Comparison of ENCODE assay signal across 16 mouse cellular contexts in the genomic region with DNA sequence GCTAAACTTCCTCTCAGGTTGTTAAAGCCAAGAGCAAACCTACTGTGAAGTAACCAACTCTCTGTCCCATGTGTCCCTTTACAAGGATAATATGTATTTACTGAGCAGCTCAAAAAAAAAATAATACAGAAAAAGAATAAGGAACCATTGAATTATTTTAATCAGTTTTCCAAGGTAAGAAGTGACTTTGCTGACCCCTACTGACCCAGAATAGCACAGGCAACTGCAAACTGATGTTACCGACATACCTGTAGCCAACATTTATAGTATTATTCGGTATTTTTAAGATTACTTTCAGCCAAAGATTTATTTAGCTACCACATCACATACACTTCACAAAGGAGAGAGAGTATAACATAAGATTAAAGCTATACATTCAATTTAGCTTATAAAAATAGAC.
DNase-seq lines count a peak whose midpoint lies in the region; ATAC-seq and TF ChIP-seq lines count a peak whose summit lies in the region.
"Had no signal": no experiment of that assay in that cellular context is flagged by ENCODE, and none has a peak within 500 bp of the region (broad histone marks: within the 10 kb centered on the region; RNA-seq: fewer than 3 reads in every experiment).

No protein-coding gene starts in this region.

- H3K4me1 ChIP-seq in hindbrain, postnatal 0 days (ENCODE audit: insufficient read depth, low read length), result no peaks in the 10 kb centered on the region
- H3K4me1 ChIP-seq in hindbrain, embryonic 13.5 days (replicated peaks), result no peaks in the 10 kb centered on the region
- no peaks in the 10 kb centered on the region for H3K4me1 ChIP-seq in midbrain, postnatal 0 days (ENCODE audit: insufficient read depth, low read length)
- H3K4me1 ChIP-seq in midbrain, embryonic 16.5 days (ENCODE audit: control insufficient read depth, insufficient read depth, low read length), result no peaks in the 10 kb centered on the region
- H3K4me1 ChIP-seq: embryonic facial prominence, embryonic 15.5 days; liver, embryonic 15.5 days; midbrain, embryonic 13.5 days; neural tube, embryonic 13.5 days had no signal

- no peak overlapping the region for H3K4me2 ChIP-seq in hindbrain, postnatal 0 days (ENCODE audit: low read depth, low read length)
- H3K4me2 ChIP-seq in hindbrain, embryonic 13.5 days, result no peak overlapping the region
- H3K4me2 ChIP-seq in midbrain, postnatal 0 days (ENCODE audit: low read depth, low read length, poor library complexity, severe bottlenecking), result no peak overlapping the region
- no peak overlapping the region for H3K4me2 ChIP-seq in midbrain, embryonic 16.5 days (ENCODE audit: low read length)
- H3K4me2 ChIP-seq: embryonic facial prominence, embryonic 15.5 days; hindbrain, embryonic 14.5 days; liver, embryonic 15.5 days; midbrain, embryonic 13.5 days; neural tube, embryonic 13.5 days had no signal

- no peaks in the 10 kb centered on the region for H3K36me3 ChIP-seq in hindbrain, postnatal 0 days (ENCODE audit: insufficient read depth, low read length)
- no peaks in the 10 kb centered on the region for H3K36me3 ChIP-seq in hindbrain, embryonic 13.5 days
- H3K36me3 ChIP-seq in midbrain, postnatal 0 days (ENCODE audit: insufficient read depth, low read length), result no peaks in the 10 kb centered on the region
- no peaks in the 10 kb centered on the region for H3K36me3 ChIP-seq in midbrain, embryonic 16.5 days (ENCODE audit: control insufficient read depth, insufficient read depth, low read length)
- H3K36me3 ChIP-seq: embryonic facial prominence, embryonic 15.5 days; liver, embryonic 15.5 days; midbrain, embryonic 13.5 days; neural tube, embryonic 13.5 days had no signal

- H3K9ac ChIP-seq in hindbrain, postnatal 0 days (replicated peaks; ENCODE audit: low read length), result no peak overlapping the region
- no peak overlapping the region for H3K9ac ChIP-seq in hindbrain, embryonic 13.5 days
- H3K9ac ChIP-seq in midbrain, postnatal 0 days (replicated peaks; ENCODE audit: low read length, poor library complexity, severe bottlenecking), result no peak overlapping the region
- H3K9ac ChIP-seq in midbrain, embryonic 16.5 days (ENCODE audit: low read depth, low read length), result no peak overlapping the region
- H3K9ac ChIP-seq: embryonic facial prominence, embryonic 15.5 days; hindbrain, embryonic 14.5 days; liver, embryonic 15.5 days; midbrain, embryonic 13.5 days; neural tube, embryonic 13.5 days had no signal

- no peaks in the 10 kb centered on the region for H3K27me3 ChIP-seq in hindbrain, postnatal 0 days (ENCODE audit: insufficient read depth, low read length)
- no peaks in the 10 kb centered on the region for H3K27me3 ChIP-seq in hindbrain, embryonic 13.5 days
- H3K27me3 ChIP-seq in midbrain, postnatal 0 days (ENCODE audit: insufficient read depth, low read length), result no peaks in the 10 kb centered on the region
- no peaks in the 10 kb centered on the region for H3K27me3 ChIP-seq in midbrain, embryonic 16.5 days (ENCODE audit: control insufficient read depth, insufficient read depth, low read depth, low read length)
- H3K27me3 ChIP-seq: embryonic facial prominence, embryonic 15.5 days; liver, embryonic 15.5 days; midbrain, embryonic 13.5 days; neural tube, embryonic 13.5 days had no signal

- no peak overlapping the region for H3K4me3 ChIP-seq in hindbrain, postnatal 0 days (ENCODE audit: low read length)
- H3K4me3 ChIP-seq in hindbrain, embryonic 13.5 days, result no peak overlapping the region
- no peak overlapping the region for H3K4me3 ChIP-seq in midbrain, postnatal 0 days (ENCODE audit: low read depth, low read length)
- no peak overlapping the region for H3K4me3 ChIP-seq in midbrain, embryonic 16.5 days (ENCODE audit: low read depth, low read length)
- H3K4me3 ChIP-seq: embryonic facial prominence, embryonic 15.5 days; liver, embryonic 15.5 days; midbrain, embryonic 13.5 days; neural tube, embryonic 13.5 days had no signal

- 76% methylated on average over 2 of the region's 2 CpGs for WGBS in hindbrain, postnatal 0 days
- WGBS in hindbrain, embryonic 13.5 days, result 76% methylated on average over 2 of the region's 2 CpGs
- 65% methylated on average over 2 of the region's 2 CpGs for WGBS in midbrain, postnatal 0 days
- WGBS in midbrain, embryonic 16.5 days, result 57% methylated on average over 2 of the region's 2 CpGs

- no peak for ATAC-seq in hindbrain, postnatal 0 days
- ATAC-seq in hindbrain, embryonic 13.5 days (ENCODE audit: low FRiP score), result no peak
- ATAC-seq in midbrain, postnatal 0 days (ENCODE audit: low FRiP score), result no peak
- no peak for ATAC-seq in midbrain, embryonic 16.5 days
- ATAC-seq: forebrain, embryonic 16.5 days; midbrain, embryonic 13.5 days had no signal

- no peaks in the 10 kb centered on the region for H3K9me3 ChIP-seq in hindbrain, postnatal 0 days (ENCODE audit: low read length)
- H3K9me3 ChIP-seq in hindbrain, embryonic 13.5 days, result no peaks in the 10 kb centered on the region
- no peaks in the 10 kb centered on the region for H3K9me3 ChIP-seq in midbrain, postnatal 0 days (ENCODE audit: low read length)
- no peaks in the 10 kb centered on the region for H3K9me3 ChIP-seq in midbrain, embryonic 16.5 days (replicated peaks; ENCODE audit: control insufficient read depth, low read length, poor library complexity, severe bottlenecking)
- H3K9me3 ChIP-seq: embryonic facial prominence, embryonic 15.5 days; liver, embryonic 15.5 days; midbrain, embryonic 13.5 days; neural tube, embryonic 13.5 days had no signal

- TF ChIP-seq CTCF in hindbrain, postnatal 0 days (IDR thresholded peaks at IDR 0.05; ENCODE audit: low read depth), result peak; percentile 34
- TF ChIP-seq CTCF in midbrain, postnatal 0 days (IDR thresholded peaks at IDR 0.05), result peak; percentile 36

- H3K27ac ChIP-seq in hindbrain, postnatal 0 days, result no peak overlapping the region
- H3K27ac ChIP-seq in hindbrain, embryonic 13.5 days, result no peak overlapping the region
- H3K27ac ChIP-seq in midbrain, postnatal 0 days (ENCODE audit: low read depth, low read length), result no peak overlapping the region
- H3K27ac ChIP-seq in midbrain, embryonic 16.5 days (ENCODE audit: low read length), result no peak overlapping the region
- H3K27ac ChIP-seq: embryonic facial prominence, embryonic 15.5 days; hindbrain, embryonic 14.5 days; liver, embryonic 15.5 days; midbrain, embryonic 13.5 days; neural tube, embryonic 13.5 days had no signal

- no peak for DNase-seq in hindbrain, postnatal 0 days (ENCODE audit: low spot score)
- DNase-seq in midbrain, postnatal 0 days (ENCODE audit: low spot score), result no peak
- peak; percentile 51 for DNase-seq in adipocyte (ENCODE audit: low spot score)
- peak; percentile 36 for DNase-seq in naive thymus-derived CD4-positive, alpha-beta T cell, adult 2 months (ENCODE audit: low read depth)
- no peak for DNase-seq in adrenal gland, postnatal 10 days
- DNase-seq in spleen, postnatal 10 days (ENCODE audit: low spot score in 2 of 2), result no peak
- DNase-seq: cerebellum, postnatal 36 days; kidney, postnatal 10 days had no signal

Comparison
In these comparisons a context has a peak if more than half of its experiments do, and no peak if none do; other contexts are left out.
1. DNase-seq: peak in adipocyte (single experiment) and naive thymus-derived CD4-positive, alpha-beta T cell, adult 2 months (single experiment); none in hindbrain, postnatal 0 days (single experiment), midbrain, postnatal 0 days (single experiment), adrenal gland, postnatal 10 days (single experiment) and spleen, postnatal 10 days (0 of 2).